Mouse (Mus musculus) v-Abl transformed pro-B cells (cell line): Measurements from ENCODE around the gene 4930470P17Rik.

Experiments
- in situ Hi-C, 2 experiments: fragments of 400-800 bp; cut with MboI; formaldehyde crosslinking; loops; one replicate each; pipeline ENCODE4 v1.15.1; 2025; ENCODE audit not compliant: unreplicated experiment in 2 of 2

4930470P17Rik gene

DNA sequence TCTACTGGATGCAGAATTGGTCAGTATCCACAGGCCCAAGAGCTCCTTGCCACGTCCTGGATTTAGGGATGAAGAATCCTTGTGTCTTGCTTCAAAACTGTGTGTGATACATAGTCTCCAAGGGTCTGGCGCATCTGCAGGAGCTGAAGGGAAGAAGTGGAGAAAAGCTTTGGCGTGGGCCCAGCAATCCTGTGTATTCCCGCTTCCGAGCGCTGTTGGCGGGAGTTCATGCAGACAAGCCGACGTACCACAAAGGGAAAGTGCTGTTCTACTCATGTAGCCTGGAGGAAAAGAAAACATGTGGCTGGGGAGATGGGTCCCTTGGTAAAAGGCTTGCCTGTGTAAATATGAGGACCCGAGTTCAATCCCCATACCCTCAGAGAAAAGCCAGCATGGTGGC lies 22.3 kb downstream of the 4930470P17Rik start:
- in situ Hi-C loops = no loop called here

DNA sequence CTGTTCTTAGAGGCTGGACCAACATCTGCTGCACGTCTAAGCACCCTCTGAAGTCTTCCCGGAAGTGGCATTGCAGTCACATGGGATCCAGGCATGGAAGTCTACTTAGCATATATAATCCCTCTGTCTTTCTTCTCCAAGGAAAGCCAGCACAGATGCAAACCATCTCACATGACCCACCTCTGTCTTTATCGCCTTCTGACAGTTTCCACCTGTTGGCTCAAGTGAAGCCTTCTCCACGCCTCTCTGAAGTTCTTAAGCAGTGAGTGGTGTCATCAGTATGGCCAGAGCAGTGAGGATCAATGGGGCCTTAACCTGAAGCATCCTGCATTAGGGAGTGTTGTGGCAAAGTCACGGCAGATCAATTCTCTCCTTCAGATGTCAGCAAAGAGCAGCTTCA lies 23.2 kb downstream of the 4930470P17Rik start:
- in situ Hi-C loops = no loop called here

DNA sequence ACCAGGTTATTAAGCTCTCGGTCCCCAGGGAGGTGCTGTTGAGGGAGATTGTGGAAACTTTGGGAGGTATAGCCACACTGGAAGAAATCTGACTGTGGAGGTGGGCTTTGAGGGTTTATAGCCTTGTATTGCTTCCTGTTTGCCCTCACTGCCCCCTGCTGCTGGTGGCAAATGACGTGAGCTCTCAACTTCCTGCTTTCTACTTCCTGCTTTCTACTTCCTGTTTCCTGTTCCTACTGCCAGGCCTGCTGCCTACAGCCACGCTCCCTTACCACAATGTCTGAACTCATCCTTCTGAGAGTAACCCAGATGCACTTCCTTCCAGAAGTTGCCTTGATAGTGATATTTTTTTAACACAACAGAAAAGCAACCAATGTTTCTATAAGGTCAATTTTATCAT lies 24.3 kb downstream of the 4930470P17Rik start:
- in situ Hi-C loops = no loop called here

DNA sequence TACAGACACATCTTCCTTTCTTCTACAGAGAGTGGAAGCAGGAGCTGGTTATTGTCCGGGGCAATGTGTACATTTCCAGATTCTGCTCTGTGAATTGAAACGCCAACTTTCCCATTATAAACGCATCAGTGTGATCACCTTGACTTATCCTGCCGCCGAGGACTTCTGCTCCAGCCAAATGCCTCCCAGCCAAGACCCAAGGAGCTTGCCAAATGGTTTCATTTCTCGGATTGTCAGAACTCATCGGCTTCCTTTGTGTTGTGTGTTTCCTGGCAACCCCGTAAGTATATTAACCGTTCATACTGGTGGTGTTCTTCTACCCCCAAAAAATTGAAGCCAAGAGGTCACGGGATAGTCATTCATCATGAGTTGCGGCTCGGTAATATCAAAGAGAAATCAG lies 25.7 kb downstream of the 4930470P17Rik start:
- in situ Hi-C loops = no loop called here

DNA sequence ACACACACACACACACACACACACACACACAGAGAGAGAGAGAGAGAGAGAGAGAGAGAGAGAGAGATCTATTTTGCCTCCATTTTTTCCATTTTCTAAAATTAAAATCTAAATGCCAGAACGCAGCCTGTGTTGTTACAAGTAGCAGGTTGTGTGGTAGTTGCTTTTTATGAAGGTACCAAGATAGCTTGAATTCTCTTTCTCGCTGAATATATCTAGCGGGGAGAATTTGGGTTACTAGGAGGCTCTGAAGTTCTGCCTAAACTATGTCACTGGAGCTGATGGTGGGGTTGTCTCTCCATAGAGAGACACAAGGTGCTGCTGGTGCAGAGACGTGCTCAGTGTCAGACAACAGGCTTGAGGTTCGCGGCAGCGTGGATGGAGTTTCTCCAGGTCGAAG lies 36.8 kb downstream of the 4930470P17Rik start:
- in situ Hi-C loops = no loop called here

DNA sequence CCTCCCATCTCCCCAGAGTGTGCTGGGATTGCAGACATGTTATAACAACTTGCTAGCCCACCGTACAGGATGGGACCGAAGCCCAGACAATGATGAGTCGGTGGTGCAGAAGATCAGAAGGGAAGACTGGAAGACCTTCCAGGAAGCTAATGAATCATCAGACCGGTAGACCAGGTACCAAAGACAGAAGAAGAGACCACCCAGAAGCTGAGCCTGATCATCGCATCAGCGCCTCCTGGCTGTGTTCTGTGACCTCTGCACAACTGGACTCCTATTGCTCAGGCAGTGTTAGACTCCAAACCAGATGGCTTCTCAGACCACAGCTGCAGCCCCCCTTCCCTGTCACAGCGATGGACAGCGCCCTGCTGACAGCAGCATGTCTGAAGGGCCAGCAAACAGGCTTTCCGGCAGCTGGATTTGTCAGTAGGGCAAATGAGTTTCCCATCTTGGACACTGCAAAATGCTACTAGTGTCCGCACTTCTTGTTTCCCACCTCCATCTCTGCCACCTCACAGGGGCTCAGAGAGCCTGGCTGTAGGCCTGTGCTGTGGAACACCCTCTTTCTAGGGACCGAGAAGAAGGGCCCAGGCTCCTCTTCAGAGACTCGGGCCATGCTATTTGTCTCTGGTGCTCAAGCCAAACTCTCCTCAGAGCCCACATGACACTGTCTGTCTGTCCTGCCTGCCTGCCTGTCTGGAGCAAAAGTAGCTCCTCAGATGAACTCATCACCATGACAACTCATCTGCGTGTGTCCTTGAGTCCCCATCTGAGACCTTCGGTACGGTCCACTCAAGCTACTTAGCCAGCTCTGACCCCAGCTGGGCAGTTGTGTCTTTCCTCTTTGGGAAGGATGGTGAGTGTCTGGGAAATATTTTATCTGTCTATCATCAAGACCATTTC lies 37.6 kb downstream of the 4930470P17Rik start:
- in situ Hi-C loops = no loop called here

DNA sequence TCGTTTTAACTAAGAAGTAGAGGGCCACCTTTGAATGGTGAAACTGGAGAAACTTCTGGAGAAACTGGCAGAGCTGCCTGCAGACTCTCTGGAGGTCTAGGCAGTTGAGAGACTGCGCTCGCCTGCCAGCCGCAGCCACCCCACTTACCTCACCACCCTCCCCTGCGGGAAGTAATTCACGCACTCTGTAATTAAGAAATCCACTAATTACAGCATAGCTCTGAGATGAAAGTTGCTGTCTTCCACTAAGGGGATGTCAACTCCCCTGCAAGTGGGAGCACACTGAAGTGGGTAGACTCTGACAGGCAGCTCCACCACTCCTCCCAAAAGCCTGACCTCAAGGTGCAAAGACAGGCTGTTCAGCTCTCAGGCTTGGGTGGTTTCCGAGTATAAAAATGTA lies 49.7 kb downstream of the 4930470P17Rik start:
- in situ Hi-C loops = no loop called here

DNA sequence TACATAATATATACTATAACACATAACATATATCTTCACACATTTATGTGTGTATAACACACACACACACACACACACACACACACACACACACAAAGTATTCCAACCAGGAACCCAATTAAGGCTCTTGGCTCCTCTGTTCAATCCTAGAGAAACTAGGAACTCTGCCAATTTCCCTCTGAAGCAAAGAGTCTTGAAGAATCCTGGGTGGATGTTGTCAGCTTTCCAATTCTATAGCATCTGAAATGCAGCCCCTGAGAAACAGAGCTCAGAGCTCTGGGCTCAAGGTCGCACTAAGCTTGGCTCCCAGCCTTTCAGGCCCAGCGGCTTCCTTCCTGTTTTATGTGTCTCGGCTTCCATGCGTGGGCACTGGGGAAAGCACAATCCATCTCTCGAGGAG lies 51.6 kb downstream of the 4930470P17Rik start:
- in situ Hi-C loops = no loop called here

DNA sequence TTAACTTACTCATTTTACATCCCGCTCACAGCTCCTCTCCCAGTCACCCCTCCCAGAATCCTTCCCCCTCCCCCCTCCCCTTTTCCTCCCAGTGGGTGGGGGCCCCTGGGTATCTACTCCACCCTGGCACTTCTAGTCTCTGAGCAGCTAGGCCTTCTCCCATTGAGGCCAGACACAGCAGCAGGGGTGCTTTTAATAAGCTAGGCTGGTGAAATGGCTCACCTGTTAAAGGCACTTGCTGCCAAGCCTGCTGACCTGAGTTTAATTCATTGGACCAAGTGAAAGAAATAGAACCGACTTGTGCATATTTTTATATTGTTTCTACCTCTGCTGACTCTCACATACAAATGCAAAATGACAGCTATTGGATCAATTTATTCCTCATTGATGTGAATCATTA lies 52.7 kb downstream of the 4930470P17Rik start:
- in situ Hi-C loops = no loop called here

DNA sequence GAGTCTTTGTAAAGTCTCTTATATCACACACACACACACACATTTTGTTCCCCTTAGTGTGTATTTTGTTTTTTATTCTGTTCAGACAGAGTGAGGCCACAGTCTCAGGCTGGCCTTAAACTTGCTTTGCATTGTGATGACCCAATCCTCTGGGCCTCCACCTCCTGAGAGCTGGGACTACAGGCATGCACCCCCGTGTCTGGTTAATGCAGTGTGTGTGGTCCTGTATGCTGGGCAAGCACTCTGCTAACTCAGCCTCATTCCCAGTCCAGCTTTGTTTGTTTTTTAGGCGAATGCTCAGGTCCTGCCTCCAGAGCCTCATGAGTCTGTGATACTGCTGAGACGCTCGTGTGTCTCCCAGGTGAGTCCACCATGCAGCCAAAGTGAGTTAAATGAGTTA lies 53.8 kb downstream of the 4930470P17Rik start:
- in situ Hi-C loops = no loop called here

DNA sequence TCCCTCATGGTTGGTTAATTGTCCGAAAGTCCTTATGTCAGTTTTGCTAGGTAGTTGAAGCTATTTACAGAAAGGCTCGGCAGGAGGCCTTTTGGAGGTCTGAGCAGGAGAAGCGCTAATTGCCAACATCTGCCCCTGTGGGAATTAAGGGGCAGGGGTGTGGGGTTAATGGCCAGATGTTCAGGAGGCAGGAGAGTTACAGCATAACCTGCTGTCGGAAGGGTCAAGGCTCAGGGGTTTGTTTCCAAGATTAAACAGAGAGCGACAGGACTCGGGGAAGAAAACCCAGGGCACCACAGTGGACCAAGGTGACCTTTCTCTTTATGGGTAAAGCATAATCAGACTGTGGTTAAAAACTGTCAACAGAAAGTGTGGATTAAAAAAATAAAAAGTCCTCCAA lies 54.3 kb downstream of the 4930470P17Rik start:
- in situ Hi-C loops = no loop called here

DNA sequence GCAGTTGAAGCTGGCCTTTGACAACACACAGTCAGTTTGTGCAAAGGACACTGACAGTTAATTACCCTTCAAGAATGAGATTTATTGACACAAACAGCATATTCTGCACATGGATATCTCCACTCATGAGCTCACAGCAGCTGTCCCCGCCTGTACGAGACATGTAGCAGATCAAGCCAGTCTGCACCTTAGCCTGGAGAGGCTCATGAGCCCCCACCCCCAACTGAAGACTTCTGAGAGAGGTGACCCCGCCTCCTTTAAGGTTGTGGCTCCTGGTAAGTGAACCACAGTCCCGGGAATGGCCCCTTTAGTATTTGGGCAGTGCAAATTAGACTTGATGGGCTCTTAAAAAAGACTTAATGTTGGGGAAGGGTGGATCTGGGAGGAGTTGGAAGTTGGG lies 56.1 kb downstream of the 4930470P17Rik start:
- in situ Hi-C loops = no loop called here

DNA sequence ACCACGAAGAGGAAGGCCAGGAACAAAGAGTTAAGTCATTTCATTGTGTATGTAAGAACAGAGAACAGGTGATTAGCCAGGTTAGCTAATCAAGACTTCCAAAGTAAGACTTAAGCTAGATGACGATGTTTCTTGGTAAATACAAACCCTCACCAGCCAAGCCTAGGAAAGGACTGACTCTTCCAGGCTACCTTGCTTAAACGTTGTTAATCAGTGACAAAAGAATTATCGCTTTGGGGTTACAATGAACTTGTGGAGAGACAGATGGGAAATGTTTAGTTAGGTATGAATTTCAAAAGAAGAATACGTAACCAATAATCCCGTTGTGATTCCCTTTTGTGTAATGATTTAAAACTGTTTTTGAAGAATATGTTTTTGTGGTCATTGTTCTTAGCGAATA lies 56.9 kb downstream of the 4930470P17Rik start:
- in situ Hi-C loops = no loop called here

DNA sequence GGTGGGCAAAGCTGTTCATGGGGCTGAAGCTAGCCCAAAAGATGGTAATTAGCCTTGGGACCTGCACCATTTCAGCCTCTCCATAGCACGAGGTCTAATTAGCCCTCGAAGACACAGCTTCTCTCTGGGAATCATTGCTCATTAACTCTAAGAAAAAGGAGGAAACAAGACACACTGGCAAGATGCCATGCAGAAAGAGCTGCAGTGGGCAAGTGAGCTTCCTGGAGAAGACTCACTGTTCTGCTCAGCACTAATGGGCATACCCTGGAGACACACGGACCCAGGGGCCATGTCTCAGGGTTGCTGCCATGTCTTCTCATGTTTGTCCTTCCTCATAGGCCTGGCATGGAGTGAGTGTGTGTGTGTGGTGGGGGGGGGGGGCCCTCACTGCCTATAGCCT lies 57.7 kb downstream of the 4930470P17Rik start:
- in situ Hi-C loops = no loop called here

DNA sequence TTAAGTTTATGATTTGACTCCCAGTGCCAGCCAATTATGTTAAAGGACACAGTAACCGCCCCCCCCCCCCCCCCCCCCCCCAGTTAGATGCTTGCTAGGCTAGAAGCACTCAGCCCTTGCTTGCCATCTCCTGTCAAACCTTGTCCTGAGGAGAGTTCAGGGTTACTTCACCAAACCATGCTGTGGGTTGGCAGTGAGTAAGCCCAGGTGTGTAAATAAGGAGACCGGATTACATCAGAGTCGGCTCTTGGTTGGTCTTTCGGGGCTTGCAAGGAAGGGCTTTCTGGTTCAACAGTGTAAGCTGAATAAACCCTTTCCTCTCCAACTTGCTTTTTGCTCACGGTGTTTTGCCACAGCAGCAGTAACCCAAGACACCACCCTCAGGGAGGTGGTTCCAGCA lies 58.2 kb downstream of the 4930470P17Rik start:
- in situ Hi-C loops = no loop called here

DNA sequence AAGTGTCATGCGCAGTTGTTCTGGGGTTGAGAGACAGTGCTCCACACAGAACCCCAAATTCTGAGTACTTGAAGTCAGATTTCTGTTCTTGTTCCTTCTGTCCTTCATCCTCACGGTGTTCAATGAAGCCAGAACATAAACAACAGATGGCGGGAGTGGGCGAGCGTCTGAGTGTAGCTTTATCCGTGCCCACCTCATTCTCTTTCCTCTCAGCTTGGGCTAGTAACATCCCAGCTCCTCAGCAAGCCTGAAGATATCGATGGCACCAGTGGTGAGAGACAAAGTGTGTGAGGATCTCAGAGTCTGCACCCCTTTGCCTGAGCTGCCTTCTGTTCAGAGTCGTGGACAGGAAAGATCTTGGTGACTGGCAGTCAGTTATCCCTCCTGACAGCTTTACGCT lies 62.6 kb downstream of the 4930470P17Rik start:
- in situ Hi-C loops = no loop called here

DNA sequence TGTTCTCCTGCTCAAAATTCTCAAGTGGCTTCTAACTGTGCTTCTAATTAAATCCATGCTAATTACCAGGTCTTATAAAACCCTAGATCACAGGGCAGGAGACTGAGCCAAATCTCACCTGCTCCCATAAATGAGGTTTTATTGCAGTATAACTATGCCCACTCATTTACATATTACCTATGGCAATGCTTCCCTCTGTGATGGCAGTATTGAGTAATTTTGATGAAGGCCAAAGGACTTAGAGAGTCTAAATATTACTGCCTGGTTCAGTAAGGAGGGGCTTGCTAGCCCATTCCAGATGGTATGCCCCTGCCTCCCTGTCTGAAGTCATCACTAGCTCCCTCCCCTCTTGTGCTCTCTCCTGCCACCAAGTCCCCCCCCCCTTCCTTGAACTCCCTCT lies 66.0 kb downstream of the 4930470P17Rik start:
- in situ Hi-C loops = no loop called here

DNA sequence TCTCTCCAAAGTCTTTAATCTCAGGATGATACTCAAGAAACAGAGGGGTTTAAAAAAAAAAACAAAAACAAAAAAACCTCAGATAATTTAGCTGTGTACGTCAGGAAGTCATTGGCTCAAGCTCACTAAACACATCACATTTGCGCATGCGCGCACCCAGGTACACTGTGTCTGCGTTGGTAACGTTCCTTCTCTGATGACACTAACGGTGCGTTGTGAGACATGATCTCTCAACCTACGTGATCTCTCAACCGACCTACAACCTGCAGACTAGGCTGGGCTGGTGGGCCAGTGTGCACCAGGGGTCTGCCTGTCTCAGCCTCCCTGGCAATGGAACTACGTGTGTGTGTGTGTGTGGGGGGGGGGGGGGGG lies 67.0 kb downstream of the 4930470P17Rik start:
- in situ Hi-C loops = no loop called here

DNA sequence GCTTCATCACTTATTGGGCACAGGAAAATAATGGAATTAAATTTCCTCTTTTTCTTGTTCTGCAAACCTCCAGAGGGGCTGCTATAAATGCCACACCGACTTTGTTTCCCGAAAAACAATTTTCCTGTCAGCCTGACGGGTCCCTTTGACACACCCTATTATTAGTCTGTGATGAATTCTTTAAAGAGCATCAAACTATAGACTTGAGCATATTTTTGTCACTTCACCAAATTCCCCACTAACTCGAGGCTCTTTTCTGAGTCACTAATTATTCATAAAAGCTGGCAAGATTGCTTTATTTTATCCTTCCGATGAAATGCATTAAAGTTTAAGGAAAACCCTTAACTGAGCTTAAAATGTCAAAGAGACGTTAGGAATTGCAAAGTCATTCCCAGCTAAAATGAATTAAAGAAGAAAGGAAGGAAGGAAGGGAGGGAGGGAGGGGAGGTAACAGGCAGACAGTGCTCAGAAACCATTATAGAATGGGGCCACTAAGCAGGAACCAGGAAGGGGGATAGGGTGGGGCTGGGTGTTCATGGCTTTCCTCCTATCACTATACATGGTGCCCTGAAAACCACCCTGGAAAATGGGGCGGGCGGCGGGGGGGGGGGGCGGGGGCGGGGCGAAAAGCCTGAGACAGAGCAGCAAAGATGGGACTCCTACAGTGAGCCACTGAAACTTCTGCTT lies 67.6 kb downstream of the 4930470P17Rik start:
- in situ Hi-C loops = no loop called here

DNA sequence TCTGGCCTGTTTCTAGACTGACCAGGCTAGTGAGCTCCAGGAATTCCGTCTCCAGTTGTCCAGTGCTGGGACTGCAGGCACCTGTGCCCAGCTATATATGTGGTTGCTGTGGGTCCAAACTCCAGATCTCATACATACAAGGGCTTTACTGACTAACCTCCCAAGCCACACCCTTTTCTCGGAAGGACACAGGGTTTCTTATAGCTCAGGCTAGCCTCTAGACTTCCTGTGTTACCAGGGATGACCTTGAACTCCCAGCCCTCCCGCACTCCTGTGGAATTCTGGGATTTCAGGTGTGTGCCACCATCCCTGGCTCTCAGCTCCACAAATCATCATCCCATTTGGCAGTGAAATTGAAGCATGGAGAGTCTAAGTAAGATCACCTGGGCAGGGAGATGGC lies 71.6 kb downstream of the 4930470P17Rik start:
- in situ Hi-C loops = no loop called here

DNA sequence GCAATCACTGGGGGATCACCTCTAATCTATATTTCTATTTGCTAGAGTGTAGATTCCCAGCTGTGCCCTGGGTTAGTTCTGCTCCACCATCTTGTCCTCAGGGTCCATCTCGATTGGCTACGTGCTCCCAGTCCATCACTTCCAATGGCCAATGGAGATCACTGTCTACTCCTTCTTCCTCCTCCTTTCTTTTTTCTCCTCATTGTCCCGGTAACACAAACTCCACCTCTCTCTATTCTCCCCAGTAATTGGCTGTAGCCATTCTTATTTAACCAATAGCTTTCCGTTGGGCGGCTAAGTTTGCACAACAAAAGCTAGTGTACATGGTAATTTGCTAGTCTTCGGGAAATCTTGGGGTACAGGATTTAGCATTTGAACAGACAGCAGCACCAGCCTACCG lies 72.1 kb downstream of the 4930470P17Rik start:
- in situ Hi-C loops = loop anchor here in 1 of 2 experiments (10.0 kb wide), 1 partner anchor 345 kb away; no protein-coding TSS in a partner anchor
